Mouse (Mus musculus) embryonic facial prominence, embryonic 13.5 days (tissue): ENCODE measurements around the gene Selp. TPM values are rescaled to one million over a fixed set of nuclear protein-coding genes. Genes with fewer than 3 reads are reported as not detected.
A peak's percentile ranks its signal among the peaks of the same experiment; 100 is the strongest.

Experiments used
- ATAC-seq: fragments of 200-750 bp; cut with Nextera tagmentation; 2 replicates; pipeline ENCODE4 v1.8.0; 2017; ENCODE audit warnings: low read depth; ENCODE audit not compliant: insufficient number of reproducible peaks, insufficient read depth, low FRiP score, low TSS enrichment
- H3K27ac ChIP-seq: fragments of 300-500 bp; sonication (generic); 2 replicates; pipeline ENCODE4 v1.5.1; 2015; ENCODE audit warnings: moderate library complexity, mild to moderate bottlenecking, inconsistent platforms
- H3K27me3 ChIP-seq: fragments of 300-500 bp; sonication (generic); 2 replicates; pipeline ENCODE4 v1.6.1; 2015; ENCODE audit warnings: mild to moderate bottlenecking, inconsistent platforms
- H3K36me3 ChIP-seq: fragments of 300-500 bp; sonication (generic); 2 replicates; pipeline ENCODE4 v1.6.1; 2015; ENCODE audit warnings: mild to moderate bottlenecking, inconsistent platforms
- H3K4me1 ChIP-seq: fragments of 300-500 bp; sonication (generic); 2 replicates; pipeline ENCODE4 v1.6.1; 2015; ENCODE audit warnings: inconsistent platforms
- H3K4me2 ChIP-seq: fragments of 300-500 bp; sonication (generic); 2 replicates; pipeline ENCODE4 v1.6.1; 2015; ENCODE audit warnings: moderate library complexity, mild to moderate bottlenecking, inconsistent platforms
- H3K4me3 ChIP-seq: fragments of 300-500 bp; sonication (generic); 2 replicates; pipeline ENCODE4 v1.5.1; 2015; ENCODE audit warnings: mild to moderate bottlenecking, inconsistent platforms
- H3K9ac ChIP-seq: fragments of 300-500 bp; sonication (generic); 2 replicates; pipeline ENCODE4 v1.6.1; 2015; ENCODE audit warnings: mild to moderate bottlenecking, inconsistent platforms
- H3K9me3 ChIP-seq: fragments of 300-500 bp; sonication (generic); 2 replicates; pipeline ENCODE4 v1.6.1; 2016; ENCODE audit warnings: inconsistent platforms
- WGBS: fragments of 180-500 bp; shearing (Covaris S2); methylation state at CpG from one replicate; pipeline ENCODE4 v1.1.7; 2015; ENCODE audit warnings: mixed read lengths; 5-methylcytosine and 5-hydroxymethylcytosine counted together
- polyA plus RNA-seq: library from polyadenylated mRNA; unstranded; fragments of >200 nt; fragmentation: Nextera tagmentation; extraction: Ambion mirVana; gene quantifications from 2 replicates; pipeline ENCODE4 v1.2.1, GENCODE M21; 2015

The Selp gene
- polyA plus RNA-seq, 1 experiment from 2014 or later, result not detected

- peak within 1 kb of the TSS; percentile 18; the same call in 1 of the 2 replicates for H3K4me2 ChIP-seq
- ATAC-seq, result no peak
- H3K9me3 ChIP-seq, result no peaks in the 10 kb centered on the region
- H3K4me3 ChIP-seq, result no peak within 1 kb of the TSS
- WGBS, result 12% methylated on average over 16 of the region's 16 CpGs
- no peak within 1 kb of the TSS for H3K27ac ChIP-seq
- peaks cover 5% of the 10 kb centered on the region for H3K27me3 ChIP-seq
- H3K36me3 ChIP-seq, result no peaks in the 10 kb centered on the region
- H3K4me1 ChIP-seq, result peaks cover 5% of the 10 kb centered on the region; the same call in 1 of the 2 replicates
- H3K9ac ChIP-seq, result peak within 1 kb of the TSS; percentile 55; the same call in 1 of the 2 replicates
Measured at GRCm38 (mm10) chr1:164151387-164152088, 36.5 kb downstream of the Selp start, which contains the start of gene F5. Gene F5, plus strand, starts transcription at chr1:164151838.

GRCm38 (mm10) chr1:164152836-164153235 is 37.8 kb downstream of the Selp start:
- Histone ChIP-seq H3K4me2 (no peak overlapping the region), H3K4me3 (no peak overlapping the region), H3K9ac (no peak overlapping the region), H3K36me3 (no peaks in the 10 kb centered on the region), H3K27ac (no peak overlapping the region), H3K4me1 (peaks cover 5% of the 10 kb centered on the region; the same call in 1 of the 2 replicates), H3K9me3 (no peaks in the 10 kb centered on the region), H3K27me3 (peaks cover 5% of the 10 kb centered on the region)
- no peak for ATAC-seq
- WGBS, result 85% methylated on average over 5 of the region's 5 CpGs

GRCm38 (mm10) chr1:164154983-164155382 is 39.9 kb downstream of the Selp start:
- Histone ChIP-seq H3K4me3 (no peak overlapping the region), H3K4me1 (peaks cover 5% of the 10 kb centered on the region; the same call in 1 of the 2 replicates), H3K27ac (no peak overlapping the region), H3K27me3 (peaks cover 5% of the 10 kb centered on the region), H3K4me2 (no peak overlapping the region), H3K9ac (no peak overlapping the region), H3K9me3 (no peaks in the 10 kb centered on the region), H3K36me3 (no peaks in the 10 kb centered on the region)
- WGBS, result 77% methylated on average over 3 of the region's 3 CpGs
- no peak for ATAC-seq

- H3K4me1 ChIP-seq, result no peaks in the 10 kb centered on the region
- H3K9ac ChIP-seq, result no peak overlapping the region
- no peak overlapping the region for H3K4me2 ChIP-seq
- no peaks in the 10 kb centered on the region for H3K9me3 ChIP-seq
- no peak overlapping the region for H3K27ac ChIP-seq
- no peaks in the 10 kb centered on the region for H3K36me3 ChIP-seq
- H3K27me3 ChIP-seq, result no peaks in the 10 kb centered on the region
- H3K4me3 ChIP-seq, result no peak overlapping the region
- 56% methylated on average over 4 of the region's 4 CpGs for WGBS
- ATAC-seq, result no peak
Measured at GRCm38 (mm10) chr1:164158571-164158970, 43.5 kb downstream of the Selp start.

GRCm38 (mm10) chr1:164159781-164160180 is 44.7 kb downstream of the Selp start:
- 86% methylated on average over 2 of the region's 2 CpGs for WGBS
- no peak overlapping the region for H3K4me3 ChIP-seq
- H3K27ac ChIP-seq, result no peak overlapping the region
- H3K4me1 ChIP-seq, result no peaks in the 10 kb centered on the region
- no peak overlapping the region for H3K4me2 ChIP-seq
- no peaks in the 10 kb centered on the region for H3K9me3 ChIP-seq
- H3K9ac ChIP-seq, result no peak overlapping the region
- no peak for ATAC-seq
- no peaks in the 10 kb centered on the region for H3K36me3 ChIP-seq
- no peaks in the 10 kb centered on the region for H3K27me3 ChIP-seq

- no peak overlapping the region for H3K4me2 ChIP-seq
- no peak for ATAC-seq
- 84% methylated on average over 5 of the region's 5 CpGs for WGBS
- no peaks in the 10 kb centered on the region for H3K4me1 ChIP-seq
- H3K4me3 ChIP-seq, result no peak overlapping the region
- no peaks in the 10 kb centered on the region for H3K9me3 ChIP-seq
- no peak overlapping the region for H3K27ac ChIP-seq
- no peaks in the 10 kb centered on the region for H3K36me3 ChIP-seq
- H3K27me3 ChIP-seq, result no peaks in the 10 kb centered on the region
- H3K9ac ChIP-seq, result no peak overlapping the region
Measured at GRCm38 (mm10) chr1:164162745-164163144, 47.7 kb downstream of the Selp start.

GRCm38 (mm10) chr1:164168818-164169217 is 53.8 kb downstream of the Selp start:
- no peak for ATAC-seq
- no peak overlapping the region for H3K27ac ChIP-seq
- no peak overlapping the region for H3K9ac ChIP-seq
- 73% methylated on average over 4 of the region's 4 CpGs for WGBS
- H3K4me1 ChIP-seq, result no peaks in the 10 kb centered on the region
- H3K4me3 ChIP-seq, result no peak overlapping the region
- H3K9me3 ChIP-seq, result no peaks in the 10 kb centered on the region
- no peak overlapping the region for H3K4me2 ChIP-seq
- no peaks in the 10 kb centered on the region for H3K27me3 ChIP-seq
- no peaks in the 10 kb centered on the region for H3K36me3 ChIP-seq

- Histone ChIP-seq H3K36me3 (no peaks in the 10 kb centered on the region), H3K27ac (no peak overlapping the region), H3K9ac (no peak overlapping the region), H3K4me2 (no peak overlapping the region), H3K4me3 (no peak overlapping the region), H3K4me1 (no peaks in the 10 kb centered on the region), H3K9me3 (no peaks in the 10 kb centered on the region), H3K27me3 (no peaks in the 10 kb centered on the region)
- WGBS, result 72% methylated on average over 2 of the region's 2 CpGs
- no peak for ATAC-seq
Measured at GRCm38 (mm10) chr1:164170434-164170833, 55.4 kb downstream of the Selp start.

GRCm38 (mm10) chr1:164173145-164173544 is 58.1 kb downstream of the Selp start:
- Histone ChIP-seq H3K36me3 (no peaks in the 10 kb centered on the region), H3K27me3 (no peaks in the 10 kb centered on the region), H3K4me1 (no peaks in the 10 kb centered on the region), H3K4me3 (no peak overlapping the region), H3K9me3 (no peaks in the 10 kb centered on the region), H3K4me2 (no peak overlapping the region), H3K27ac (no peak overlapping the region), H3K9ac (no peak overlapping the region)
- 79% methylated on average over 4 of the region's 4 CpGs for WGBS
- ATAC-seq, result no peak

- no peak overlapping the region for H3K4me3 ChIP-seq
- ATAC-seq, result no peak
- no peak overlapping the region for H3K9ac ChIP-seq
- H3K9me3 ChIP-seq, result no peaks in the 10 kb centered on the region
- no peaks in the 10 kb centered on the region for H3K36me3 ChIP-seq
- H3K27me3 ChIP-seq, result no peaks in the 10 kb centered on the region
- H3K4me1 ChIP-seq, result no peaks in the 10 kb centered on the region
- no peak overlapping the region for H3K27ac ChIP-seq
- H3K4me2 ChIP-seq, result no peak overlapping the region
Measured at GRCm38 (mm10) chr1:164176856-164177255, 61.8 kb downstream of the Selp start.

GRCm38 (mm10) chr1:164178429-164178828 is 63.4 kb downstream of the Selp start:
- no peaks in the 10 kb centered on the region for H3K9me3 ChIP-seq
- WGBS, result 83% methylated on average over 6 of the region's 6 CpGs
- ATAC-seq, result no peak
- H3K4me3 ChIP-seq, result no peak overlapping the region
- H3K27ac ChIP-seq, result no peak overlapping the region
- H3K36me3 ChIP-seq, result no peaks in the 10 kb centered on the region
- H3K4me2 ChIP-seq, result no peak overlapping the region
- no peaks in the 10 kb centered on the region for H3K27me3 ChIP-seq
- no peak overlapping the region for H3K9ac ChIP-seq
- no peaks in the 10 kb centered on the region for H3K4me1 ChIP-seq

GRCm38 (mm10) chr1:164184142-164184870 is 69.2 kb downstream of the Selp start:
- Histone ChIP-seq H3K4me3 (peak overlapping the region; percentile 32), H3K4me2 (peak overlapping the region; percentile 56), H3K9me3 (no peaks in the 10 kb centered on the region), H3K36me3 (no peaks in the 10 kb centered on the region), H3K27me3 (no peaks in the 10 kb centered on the region), H3K9ac (peak overlapping the region; percentile 51), H3K4me1 (no peaks in the 10 kb centered on the region), H3K27ac (no peak overlapping the region)
- no peak for ATAC-seq
- 36% methylated on average over 16 of the region's 16 CpGs for WGBS
